Mouse (Mus musculus) midbrain, embryonic 11.5 days (tissue): ENCODE measurements around the gene Sgo2b. TPM values are rescaled to one million over a fixed set of nuclear protein-coding genes. Genes with fewer than 3 reads are reported as not detected.

Source experiments
- ATAC-seq: fragments of 200-750 bp; cut with Nextera tagmentation; 2 replicates; pipeline ENCODE4 v1.8.0; 2017; ENCODE audit warnings: moderate TSS enrichment, moderate library complexity; ENCODE audit not compliant: low FRiP score
- DNase-seq: peaks from one replicate; pipeline ENCODE4 v3.0.0; 2015; ENCODE audit warnings: low spot score; ENCODE audit errors: missing footprints
- H3K27ac ChIP-seq: fragments of 300-500 bp; sonication (generic); 2 replicates; pipeline ENCODE4 v1.5.1; 2014; ENCODE audit warnings: low read depth, low read length
- H3K27me3 ChIP-seq: fragments of 300-500 bp; sonication (generic); 2 replicates; pipeline ENCODE4 v1.6.1; 2014; ENCODE audit warnings: mild to moderate bottlenecking, low read length, moderate library complexity, mixed read lengths; ENCODE audit not compliant: control insufficient read depth, insufficient read depth
- H3K36me3 ChIP-seq: fragments of 300-500 bp; sonication (generic); 2 replicates; pipeline ENCODE4 v1.6.1; 2014; ENCODE audit warnings: mild to moderate bottlenecking, low read length, moderate library complexity, mixed read lengths; ENCODE audit not compliant: control insufficient read depth, insufficient read depth
- H3K4me1 ChIP-seq: fragments of 300-500 bp; sonication (generic); 2 replicates; pipeline ENCODE4 v1.6.1; 2014; ENCODE audit warnings: low read length; ENCODE audit not compliant: control insufficient read depth, insufficient read depth
- H3K4me2 ChIP-seq: fragments of 300-500 bp; sonication (generic); 2 replicates; pipeline ENCODE4 v1.6.1; 2014; ENCODE audit warnings: mild to moderate bottlenecking, moderate library complexity
- H3K4me3 ChIP-seq: fragments of 300-500 bp; sonication (generic); 2 replicates; pipeline ENCODE4 v1.5.1; 2014; ENCODE audit warnings: low read depth, low read length
- H3K9ac ChIP-seq: fragments of 300-500 bp; sonication (generic); 2 replicates; pipeline ENCODE4 v1.6.1; 2014; ENCODE audit warnings: low read length
- H3K9me3 ChIP-seq: fragments of 300-500 bp; sonication (generic); 2 replicates; pipeline ENCODE4 v1.6.1; 2016; ENCODE audit warnings: low read length; ENCODE audit not compliant: control insufficient read depth
- WGBS: fragments of 180-500 bp; shearing (Covaris S2); extraction: QIAGEN DNeasy Blood & Tissue Kit; methylation state at CpG from one replicate; pipeline ENCODE4 v1.1.7; 2014; 5-methylcytosine and 5-hydroxymethylcytosine counted together
- polyA plus RNA-seq: library from polyadenylated mRNA; unstranded; fragments of >200 nt; fragmentation: Nextera tagmentation; extraction: Ambion mirVana; gene quantifications from 2 replicates; pipeline ENCODE4 v1.2.1, GENCODE M21; 2014

Gene Sgo2b
- polyA plus RNA-seq, 1 experiment from 2014 or later, result not detected

- no peak for ATAC-seq
- Histone ChIP-seq H3K4me1 (no peaks in the 10 kb centered on the region), H3K9ac (no peak overlapping the region), H3K36me3 (no peaks in the 10 kb centered on the region), H3K9me3 (no peaks in the 10 kb centered on the region), H3K4me2 (no peak overlapping the region), H3K27me3 (no peaks in the 10 kb centered on the region), H3K27ac (no peak overlapping the region), H3K4me3 (no peak overlapping the region)
- 96% methylated on average over 4 of the region's 4 CpGs for WGBS
- DNase-seq, result no peak
Measured at GRCm38 (mm10) chr8:63878353-63878752, 73.7 kb downstream of the Sgo2b start.

- 29% methylated on average over 6 of the region's 6 CpGs for WGBS
- Histone ChIP-seq H3K27ac (no peak overlapping the region), H3K9me3 (no peaks in the 10 kb centered on the region), H3K4me2 (no peak overlapping the region), H3K27me3 (no peaks in the 10 kb centered on the region), H3K9ac (no peak overlapping the region), H3K36me3 (no peaks in the 10 kb centered on the region), H3K4me1 (no peaks in the 10 kb centered on the region), H3K4me3 (no peak overlapping the region)
- DNase-seq, result peak; percentile 96
- ATAC-seq, result peak; percentile 86
Measured at GRCm38 (mm10) chr8:63877393-63877792, 74.7 kb downstream of the Sgo2b start.

- H3K4me2 ChIP-seq, result no peak overlapping the region
- H3K4me3 ChIP-seq, result no peak overlapping the region
- H3K4me1 ChIP-seq, result no peaks in the 10 kb centered on the region
- H3K9me3 ChIP-seq, result no peaks in the 10 kb centered on the region
- no peak overlapping the region for H3K27ac ChIP-seq
- no peaks in the 10 kb centered on the region for H3K36me3 ChIP-seq
- no peak for DNase-seq
- H3K9ac ChIP-seq, result no peak overlapping the region
- ATAC-seq, result peak; percentile 74
- WGBS, result 93% methylated on average over 7 of the region's 7 CpGs
- H3K27me3 ChIP-seq, result no peaks in the 10 kb centered on the region
Measured at GRCm38 (mm10) chr8:63876949-63877348, 75.1 kb downstream of the Sgo2b start.
